Mouse (Mus musculus) E14TG2a.4 (cell line): ENCODE results near the gene Tnni2.
"Not testable (repeated sequence)": the region's sequence is repeated elsewhere in the genome, so short reads cannot be mapped to it uniquely, and the experiment has no call there.

ENCODE experiments used
- H3K27me3 ChIP-seq: 2 replicates; pipeline ENCODE4 v1.6.1; 2014; ENCODE audit warnings: low read length, control low read depth; ENCODE audit not compliant: insufficient read depth
- H3K36me3 ChIP-seq: 2 replicates; pipeline ENCODE4 v1.6.1; 2014; ENCODE audit warnings: low read length, control low read depth; ENCODE audit not compliant: insufficient read depth
- H3K4me1 ChIP-seq: replicated peaks from 2 replicates; pipeline ENCODE4 v1.6.1; 2014; ENCODE audit warnings: low read depth, low read length, control low read depth
- H3K4me3 ChIP-seq: replicated peaks from 2 replicates; pipeline ENCODE4 v1.5.1; 2014; ENCODE audit warnings: mild to moderate bottlenecking, low read length
- H3K9me3 ChIP-seq: 2 replicates; pipeline ENCODE4 v1.6.1; 2014; ENCODE audit warnings: low read length, control low read depth
- CTCF ChIP-seq: conservative IDR thresholded peaks from 2 replicates; pipeline ENCODE4 v1.5.1; 2014; ENCODE audit warnings: low read length
- NANOG ChIP-seq: IDR thresholded peaks from 2 replicates; pipeline ENCODE4 v1.6.1; 2014; ENCODE audit warnings: borderline replicate concordance, low read length, mixed read lengths
- POU5F1 ChIP-seq: IDR thresholded peaks from 2 replicates; pipeline ENCODE4 v1.6.1; 2014; ENCODE audit warnings: low read length, borderline replicate concordance

The Tnni2 gene

GRCm38 (mm10) chr7:142403591-142403990, 38.0 kb upstream of the Tnni2 start:
- Histone ChIP-seq H3K4me3 (no peak overlapping the region), H3K4me1 (peaks cover 30% of the 10 kb centered on the region), H3K36me3 (no peaks in the 10 kb centered on the region), H3K27me3 (peaks cover 15% of the 10 kb centered on the region; the same call in 1 of the 2 replicates), H3K9me3 (peaks cover 18% of the 10 kb centered on the region)
- TF ChIP-seq NANOG (no peak), CTCF (no peak), POU5F1 (no peak)

GRCm38 (mm10) chr7:142405134-142405533, 36.5 kb upstream of the Tnni2 start:
- Histone ChIP-seq H3K4me1 (peaks cover 28% of the 10 kb centered on the region), H3K27me3 (peaks cover 10% of the 10 kb centered on the region; the same call in 1 of the 2 replicates), H3K9me3 (peaks cover 18% of the 10 kb centered on the region)
- not testable (repeated sequence) for H3K4me3 ChIP-seq, H3K36me3 ChIP-seq
- peak; percentile 97 for TF ChIP-seq NANOG

GRCm38 (mm10) chr7:142407935-142408334, 33.7 kb upstream of the Tnni2 start:
- H3K36me3 ChIP-seq, result no peaks in the 10 kb centered on the region
- TF ChIP-seq CTCF, result no peak
- no peak for TF ChIP-seq NANOG
- TF ChIP-seq POU5F1, result no peak
- H3K27me3 ChIP-seq, result peaks cover 15% of the 10 kb centered on the region; the same call in 1 of the 2 replicates
- peaks cover 20% of the 10 kb centered on the region for H3K9me3 ChIP-seq
- peaks cover 12% of the 10 kb centered on the region; the same call in 1 of the 2 replicates for H3K4me1 ChIP-seq
- no peak overlapping the region for H3K4me3 ChIP-seq

GRCm38 (mm10) chr7:142408686-142409085, 32.9 kb upstream of the Tnni2 start:
- no peak overlapping the region for H3K4me3 ChIP-seq
- peaks cover 14% of the 10 kb centered on the region; the same call in 1 of the 2 replicates for H3K27me3 ChIP-seq
- no peaks in the 10 kb centered on the region for H3K36me3 ChIP-seq
- H3K9me3 ChIP-seq, result peaks cover 23% of the 10 kb centered on the region
- H3K4me1 ChIP-seq, result peaks cover 11% of the 10 kb centered on the region; the same call in 1 of the 2 replicates
- TF ChIP-seq NANOG (no peak), POU5F1 (no peak), CTCF (no peak)

GRCm38 (mm10) chr7:142409603-142410002, 32.0 kb upstream of the Tnni2 start:
- TF ChIP-seq CTCF, result no peak
- no peak for TF ChIP-seq POU5F1
- no peak for TF ChIP-seq NANOG
- peaks cover 2% of the 10 kb centered on the region; the same call in 1 of the 2 replicates for H3K4me1 ChIP-seq
- no peak overlapping the region for H3K4me3 ChIP-seq
- H3K27me3 ChIP-seq, result peaks cover 21% of the 10 kb centered on the region; the same call in 1 of the 2 replicates
- no peaks in the 10 kb centered on the region for H3K36me3 ChIP-seq
- peaks cover 19% of the 10 kb centered on the region for H3K9me3 ChIP-seq

- H3K4me1 ChIP-seq, result no peaks in the 10 kb centered on the region
- no peak overlapping the region for H3K4me3 ChIP-seq
- H3K36me3 ChIP-seq, result no peaks in the 10 kb centered on the region
- H3K9me3 ChIP-seq, result 0 out of 2 replicates have a peak, but pooled peaks cover 5% of the 10 kb centered on the region
- TF ChIP-seq CTCF (no peak), NANOG (no peak), POU5F1 (no peak)
- H3K27me3 ChIP-seq, result peaks cover 24% of the 10 kb centered on the region; the same call in 1 of the 2 replicates
These were observed 28.3 kb upstream of the Tnni2 start for GRCm38 (mm10) chr7:142413285-142413684.

- Histone ChIP-seq H3K4me1 (no peaks in the 10 kb centered on the region), H3K4me3 (no peak overlapping the region)
- TF ChIP-seq POU5F1, result no peak
- TF ChIP-seq NANOG, result no peak
- no peak for TF ChIP-seq CTCF
These were observed 26.3 kb upstream of the Tnni2 start for GRCm38 (mm10) chr7:142415314-142415713.

GRCm38 (mm10) chr7:142416225-142416624, 25.4 kb upstream of the Tnni2 start:
- Histone ChIP-seq H3K4me1 (no peaks in the 10 kb centered on the region), H3K36me3 (no peaks in the 10 kb centered on the region), H3K4me3 (no peak overlapping the region), H3K9me3 (0 out of 2 replicates have a peak, but pooled peaks cover 5% of the 10 kb centered on the region), H3K27me3 (peaks cover 23% of the 10 kb centered on the region)
- TF ChIP-seq NANOG, result no peak
- TF ChIP-seq POU5F1, result no peak

More at GRCm38 (mm10) chr7:142415314-142415713, 26.3 kb upstream of the Tnni2 start:
- Histone ChIP-seq H3K27me3 (peaks cover 21% of the 10 kb centered on the region), H3K9me3 (0 out of 2 replicates have a peak, but pooled peaks cover 5% of the 10 kb centered on the region), H3K36me3 (no peaks in the 10 kb centered on the region)

- Histone ChIP-seq H3K36me3 (no peaks in the 10 kb centered on the region), H3K4me3 (no peak overlapping the region), H3K27me3 (peaks cover 17% of the 10 kb centered on the region), H3K9me3 (0 out of 2 replicates have a peak, but pooled peaks cover 3% of the 10 kb centered on the region), H3K4me1 (no peaks in the 10 kb centered on the region)
- TF ChIP-seq NANOG, result no peak
These were observed 23.6 kb upstream of the Tnni2 start for GRCm38 (mm10) chr7:142418027-142418426.
